Mouse (Mus musculus) embryonic facial prominence, embryonic 15.5 days (tissue): Measurements from ENCODE around the gene Ccdc65. TPM values are rescaled to one million over a fixed set of nuclear protein-coding genes. Genes with fewer than 3 reads are reported as not detected.

ENCODE experiments used
- ATAC-seq: fragments of 200-750 bp; cut with Nextera tagmentation; 2 replicates; pipeline ENCODE4 v1.8.0; 2017; ENCODE audit warnings: low read depth, moderate TSS enrichment; ENCODE audit not compliant: insufficient number of reproducible peaks, low FRiP score, low TSS enrichment
- H3K27ac ChIP-seq: fragments of 300-500 bp; sonication (generic); replicated peaks from 2 replicates; pipeline ENCODE4 v1.5.1; 2015; ENCODE audit warnings: mild to moderate bottlenecking, inconsistent platforms
- H3K27me3 ChIP-seq: fragments of 300-500 bp; sonication (generic); 2 replicates; pipeline ENCODE4 v1.6.1; 2015; ENCODE audit warnings: inconsistent platforms
- H3K36me3 ChIP-seq: fragments of 300-500 bp; sonication (generic); 2 replicates; pipeline ENCODE4 v1.6.1; 2015; ENCODE audit warnings: mild to moderate bottlenecking, inconsistent platforms
- H3K4me1 ChIP-seq: fragments of 300-500 bp; sonication (generic); 2 replicates; pipeline ENCODE4 v1.6.1; 2015; ENCODE audit warnings: inconsistent platforms
- H3K4me2 ChIP-seq: fragments of 300-500 bp; sonication (generic); replicated peaks from 2 replicates; pipeline ENCODE4 v1.6.1; 2015; ENCODE audit warnings: mild to moderate bottlenecking, inconsistent platforms
- H3K4me3 ChIP-seq: fragments of 300-500 bp; sonication (generic); replicated peaks from 2 replicates; pipeline ENCODE4 v1.5.1; 2015; ENCODE audit warnings: mild to moderate bottlenecking, inconsistent platforms
- H3K9ac ChIP-seq: fragments of 300-500 bp; sonication (generic); 2 replicates; pipeline ENCODE4 v1.6.1; 2015; ENCODE audit warnings: inconsistent platforms
- H3K9me3 ChIP-seq: fragments of 300-500 bp; sonication (generic); replicated peaks from 2 replicates; pipeline ENCODE4 v1.6.1; 2016; ENCODE audit warnings: inconsistent platforms
- WGBS: fragments of 180-500 bp; shearing (Covaris S2); methylation state at CpG from one replicate; pipeline ENCODE4 v1.1.7; 2015; 5-methylcytosine and 5-hydroxymethylcytosine counted together
- polyA plus RNA-seq: library from polyadenylated mRNA; unstranded; fragments of >200 nt; fragmentation: Nextera tagmentation; extraction: Ambion mirVana; gene quantifications from 2 replicates; pipeline ENCODE4 v1.2.1, GENCODE M21; 2015

Gene Ccdc65
- polyA plus RNA-seq, 1 experiment from 2014 or later = 8.4 TPM

DNA sequence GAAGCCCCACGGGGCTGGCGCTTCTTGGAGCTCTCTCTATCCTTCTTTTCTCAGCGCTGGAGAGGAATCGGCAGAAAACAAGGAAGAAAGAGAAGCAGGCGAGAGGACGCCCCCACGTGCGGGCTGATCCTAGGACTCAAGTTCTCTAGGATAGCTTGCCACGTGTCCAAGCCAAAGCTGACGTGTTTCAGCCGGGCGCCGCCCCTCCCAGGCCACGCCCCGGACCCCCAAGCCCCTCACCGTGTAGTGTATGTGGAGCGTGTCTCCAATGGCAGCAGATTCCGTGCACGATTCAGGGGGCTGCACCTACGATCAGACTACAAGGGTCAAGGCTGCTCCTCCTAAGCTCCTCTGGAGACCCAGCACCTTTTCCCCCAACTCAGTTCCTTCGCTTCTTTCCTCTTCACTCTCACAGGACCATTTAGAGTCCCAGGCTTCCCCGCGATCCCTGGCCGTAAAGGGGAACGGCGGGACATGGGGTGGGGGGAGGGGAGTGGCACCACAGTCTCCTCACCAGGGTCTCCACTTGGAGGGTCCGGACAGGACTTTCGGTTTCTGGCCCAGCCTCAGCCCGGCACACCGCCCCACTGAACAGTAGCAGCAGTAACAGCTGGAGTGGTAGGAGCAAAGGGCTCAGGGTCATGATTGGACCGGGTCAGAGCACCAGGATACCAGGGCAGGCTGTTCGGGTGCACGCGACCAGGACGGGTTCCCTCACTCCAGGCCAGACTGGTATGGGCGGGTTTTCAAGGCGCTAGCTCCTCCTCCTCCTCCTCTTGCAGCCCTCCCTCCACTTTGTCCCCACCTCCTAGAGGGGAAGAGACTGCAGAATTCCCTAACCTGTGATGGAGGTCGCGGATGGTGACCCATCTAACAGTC is 19.7 kb downstream of the Ccdc65 start, which contains the start of gene Fkbp11:
Fkbp11 (minus strand) TSS at position 756 of the 879 bp plus-strand sequence.
- Histone ChIP-seq H3K9ac (peak within 1 kb of the TSS; percentile 54), H3K4me3 (peak within 1 kb of the TSS; percentile 66), H3K4me1 (peaks cover 34% of the 10 kb centered on the region), H3K9me3 (no peaks in the 10 kb centered on the region), H3K27ac (peak within 1 kb of the TSS; percentile 34; the same call in 1 of the 2 replicates), H3K27me3 (no peaks in the 10 kb centered on the region), H3K36me3 (no peaks in the 10 kb centered on the region), H3K4me2 (peak within 1 kb of the TSS; percentile 94)
- ATAC-seq = peak; percentile 83
- 0% methylated on average over 39 of the region's 39 CpGs for WGBS

GRCm38 (mm10) chr15:98728366-98728765 is 20.4 kb downstream of the Ccdc65 start:
- no peak for ATAC-seq

GRCm38 (mm10) chr15:98729791-98730545 is 22.0 kb downstream of the Ccdc65 start:
- WGBS = 70% methylated on average over 7 of the region's 7 CpGs
- ATAC-seq = no peak
- no peak overlapping the region for H3K9ac ChIP-seq
- H3K4me2 ChIP-seq = no peak overlapping the region
- H3K36me3 ChIP-seq = no peaks in the 10 kb centered on the region
- H3K4me1 ChIP-seq = peaks cover 22% of the 10 kb centered on the region
- H3K27ac ChIP-seq = no peak overlapping the region
- H3K9me3 ChIP-seq = no peaks in the 10 kb centered on the region
- no peaks in the 10 kb centered on the region for H3K27me3 ChIP-seq
- no peak overlapping the region for H3K4me3 ChIP-seq

More at GRCm38 (mm10) chr15:98728366-98728765, 20.4 kb downstream of the Ccdc65 start:
- H3K9me3 ChIP-seq = no peaks in the 10 kb centered on the region
- peak overlapping the region; percentile 94 for H3K4me2 ChIP-seq
- peaks cover 30% of the 10 kb centered on the region for H3K4me1 ChIP-seq
- H3K9ac ChIP-seq = no peak overlapping the region
- peak overlapping the region; percentile 66 for H3K4me3 ChIP-seq
- no peaks in the 10 kb centered on the region for H3K36me3 ChIP-seq
- H3K27me3 ChIP-seq = no peaks in the 10 kb centered on the region
- whole genome bisulfite sequencing = 36% methylated on average over 9 of the region's 9 CpGs
- no peak overlapping the region for H3K27ac ChIP-seq

DNA sequence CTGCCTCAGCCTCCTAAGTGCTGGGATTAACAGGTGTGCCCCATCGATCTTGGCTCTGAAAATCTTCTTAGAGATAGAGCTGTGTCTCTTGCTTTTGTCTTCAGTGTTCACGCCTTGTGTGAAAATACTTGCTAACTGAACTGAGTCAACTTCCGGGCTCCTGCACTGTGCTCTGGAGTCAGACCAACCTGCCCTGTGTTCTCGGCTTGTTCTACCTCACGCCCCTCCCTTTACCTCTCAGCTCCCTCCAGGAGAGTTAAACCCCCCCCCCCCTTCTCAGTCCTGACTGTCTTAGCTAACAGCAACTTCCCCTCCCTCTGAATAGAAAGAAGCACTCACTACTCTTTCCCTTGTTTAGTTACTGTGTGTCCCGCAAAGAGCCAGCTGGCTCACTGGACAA is 22.8 kb downstream of the Ccdc65 start:
- Histone ChIP-seq H3K9ac (no peak overlapping the region), H3K9me3 (no peaks in the 10 kb centered on the region), H3K4me2 (no peak overlapping the region), H3K27ac (no peak overlapping the region), H3K36me3 (peaks cover 5% of the 10 kb centered on the region; the same call in 1 of the 2 replicates), H3K4me3 (no peak overlapping the region), H3K27me3 (no peaks in the 10 kb centered on the region), H3K4me1 (peaks cover 21% of the 10 kb centered on the region)
- 80% methylated on average over 6 of the region's 6 CpGs for WGBS
- ATAC-seq = no peak

DNA sequence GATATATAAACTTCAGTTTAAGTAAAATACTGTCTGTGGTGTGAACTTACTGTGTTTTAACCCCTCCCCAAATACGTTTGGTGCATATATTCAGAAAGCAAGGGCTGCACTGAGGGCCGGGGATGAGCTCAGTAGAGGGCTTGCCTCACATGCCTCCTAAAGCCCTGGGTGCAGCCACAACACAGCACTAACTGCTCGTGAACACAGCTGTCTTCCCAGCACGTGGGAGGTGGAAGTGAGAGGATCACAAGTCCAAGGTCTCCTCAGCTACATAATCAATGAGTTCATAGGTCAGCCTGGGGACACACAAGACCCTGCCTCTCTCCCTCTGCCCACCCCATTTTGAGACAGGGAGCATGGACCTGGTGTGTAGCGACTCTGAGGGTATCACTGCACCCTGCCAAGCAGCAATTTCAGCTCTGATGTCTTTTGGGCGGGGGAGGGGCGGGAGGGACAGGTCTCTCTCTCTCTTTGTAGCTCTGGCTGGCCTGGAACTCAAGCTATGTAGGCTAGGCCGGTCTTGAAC is 24.1 kb downstream of the Ccdc65 start:
- H3K9ac ChIP-seq = no peak overlapping the region
- no peaks in the 10 kb centered on the region for H3K27me3 ChIP-seq
- no peak overlapping the region for H3K4me2 ChIP-seq
- H3K4me1 ChIP-seq = peaks cover 12% of the 10 kb centered on the region
- ATAC-seq = no peak
- H3K9me3 ChIP-seq = no peaks in the 10 kb centered on the region
- H3K4me3 ChIP-seq = no peak overlapping the region
- H3K27ac ChIP-seq = no peak overlapping the region
- 63% methylated on average over 8 of the region's 8 CpGs for WGBS
- peaks cover 18% of the 10 kb centered on the region for H3K36me3 ChIP-seq

- no peak overlapping the region for H3K4me3 ChIP-seq
- no peak overlapping the region for H3K27ac ChIP-seq
- peaks cover 28% of the 10 kb centered on the region for H3K36me3 ChIP-seq
- no peak for ATAC-seq
- H3K4me2 ChIP-seq = no peak overlapping the region
- H3K27me3 ChIP-seq = no peaks in the 10 kb centered on the region
- peaks cover 2% of the 10 kb centered on the region; the same call in 1 of the 2 replicates for H3K4me1 ChIP-seq
- no peak overlapping the region for H3K9ac ChIP-seq
- no peaks in the 10 kb centered on the region for H3K9me3 ChIP-seq
- WGBS = 73% methylated on average over 6 of the region's 6 CpGs
These were observed 25.4 kb downstream of the Ccdc65 start for GRCm38 (mm10) chr15:98733370-98733769.

DNA sequence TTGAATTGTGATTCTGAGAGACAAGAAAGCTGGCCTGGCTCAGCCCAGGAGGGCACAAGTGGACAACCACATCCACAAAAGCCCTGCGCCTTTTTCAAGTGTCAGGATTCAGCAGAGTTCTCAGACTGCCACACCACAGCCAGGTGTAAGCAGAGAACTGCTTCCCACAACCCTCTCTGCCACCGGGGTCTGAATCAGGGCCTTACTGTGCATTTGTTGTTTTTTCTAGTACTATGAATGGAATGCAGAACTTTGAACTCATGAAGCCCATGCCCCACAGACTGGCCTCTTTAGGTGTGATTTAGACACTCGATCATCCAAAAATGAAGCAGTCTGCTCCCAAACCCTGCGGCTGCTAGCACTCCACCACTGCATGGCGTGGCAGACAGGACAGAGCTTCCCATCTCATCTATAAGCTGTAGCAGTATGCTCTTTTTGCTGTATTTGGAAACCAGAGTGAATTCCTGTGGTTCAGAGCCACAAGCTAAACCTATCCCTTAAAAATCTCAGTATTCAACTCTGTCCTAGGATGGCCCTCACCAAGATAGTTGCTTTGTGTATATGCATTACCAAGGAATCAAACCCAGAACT is 26.1 kb downstream of the Ccdc65 start:
- Histone ChIP-seq H3K36me3 (peaks cover 35% of the 10 kb centered on the region), H3K27me3 (no peaks in the 10 kb centered on the region), H3K9ac (no peak overlapping the region), H3K27ac (0 out of 2 replicates have a peak overlapping the region, but pooled peaks have one; percentile 13), H3K9me3 (no peaks in the 10 kb centered on the region), H3K4me2 (no peak overlapping the region), H3K4me1 (no peaks in the 10 kb centered on the region), H3K4me3 (no peak overlapping the region)
- no peak for ATAC-seq
- WGBS = 71% methylated on average over 5 of the region's 5 CpGs

DNA sequence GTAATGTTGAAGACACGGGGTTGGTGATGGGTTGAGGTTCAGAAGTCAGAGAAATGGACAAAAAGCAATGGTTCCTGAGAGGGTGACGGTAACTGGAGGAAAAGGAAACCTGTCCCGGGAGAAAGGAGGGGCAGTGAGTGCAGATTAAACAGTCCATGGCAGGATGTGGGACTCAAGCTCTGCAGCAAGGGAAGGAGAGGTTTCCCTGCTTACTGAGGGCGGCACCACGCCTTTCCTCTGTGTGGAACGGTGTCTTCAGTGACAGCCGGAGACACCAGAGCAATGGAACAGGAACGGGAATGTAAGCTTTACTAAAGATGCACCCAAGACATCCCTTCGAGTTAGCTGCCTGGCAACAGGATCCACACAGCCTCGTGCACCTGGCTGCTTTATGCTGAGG is 28.5 kb downstream of the Ccdc65 start:
- Histone ChIP-seq H3K9ac (no peak overlapping the region), H3K4me1 (no peaks in the 10 kb centered on the region), H3K9me3 (no peaks in the 10 kb centered on the region), H3K27ac (no peak overlapping the region), H3K36me3 (peaks cover 60% of the 10 kb centered on the region), H3K4me3 (no peak overlapping the region), H3K27me3 (no peaks in the 10 kb centered on the region), H3K4me2 (no peak overlapping the region)
- WGBS = 87% methylated on average over 10 of the region's 10 CpGs
- no peak for ATAC-seq

DNA sequence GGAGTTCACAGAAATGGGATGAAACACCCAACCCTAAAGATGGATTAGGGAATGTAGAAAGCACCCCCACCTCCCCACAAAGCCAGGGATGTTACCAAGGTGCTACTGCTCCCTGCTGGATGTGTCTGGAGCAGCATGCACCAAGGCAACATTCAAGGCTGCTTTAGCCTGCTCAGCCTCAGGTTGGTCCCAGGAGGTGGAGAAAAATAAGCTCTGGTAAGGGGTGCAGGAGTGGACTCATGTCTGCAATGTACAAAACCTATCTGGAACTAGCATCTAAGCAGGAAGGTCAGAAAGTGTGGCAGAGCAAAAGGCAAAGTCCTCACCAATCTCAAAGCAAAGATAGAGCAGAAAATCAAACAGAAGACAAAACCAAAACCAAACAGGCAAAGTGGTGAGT is 29.9 kb downstream of the Ccdc65 start:
- no peak overlapping the region for H3K9ac ChIP-seq
- H3K36me3 ChIP-seq = peaks cover 66% of the 10 kb centered on the region
- H3K4me1 ChIP-seq = no peaks in the 10 kb centered on the region; the same call in 1 of the 2 replicates
- no peak overlapping the region for H3K27ac ChIP-seq
- H3K27me3 ChIP-seq = no peaks in the 10 kb centered on the region
- no peak for ATAC-seq
- no peak overlapping the region for H3K4me2 ChIP-seq
- no peak overlapping the region for H3K4me3 ChIP-seq
- H3K9me3 ChIP-seq = no peaks in the 10 kb centered on the region

- no peak overlapping the region for H3K4me3 ChIP-seq
- H3K9ac ChIP-seq = no peak overlapping the region
- no peak for ATAC-seq
- H3K4me2 ChIP-seq = no peak overlapping the region
- peaks cover 66% of the 10 kb centered on the region for H3K36me3 ChIP-seq
- H3K27me3 ChIP-seq = no peaks in the 10 kb centered on the region
- peaks cover 6% of the 10 kb centered on the region for H3K4me1 ChIP-seq
- H3K9me3 ChIP-seq = no peaks in the 10 kb centered on the region
- WGBS = 75% methylated on average over 4 of the region's 4 CpGs
- H3K27ac ChIP-seq = no peak overlapping the region
These were observed 30.8 kb downstream of the Ccdc65 start for GRCm38 (mm10) chr15:98738796-98739195.

DNA sequence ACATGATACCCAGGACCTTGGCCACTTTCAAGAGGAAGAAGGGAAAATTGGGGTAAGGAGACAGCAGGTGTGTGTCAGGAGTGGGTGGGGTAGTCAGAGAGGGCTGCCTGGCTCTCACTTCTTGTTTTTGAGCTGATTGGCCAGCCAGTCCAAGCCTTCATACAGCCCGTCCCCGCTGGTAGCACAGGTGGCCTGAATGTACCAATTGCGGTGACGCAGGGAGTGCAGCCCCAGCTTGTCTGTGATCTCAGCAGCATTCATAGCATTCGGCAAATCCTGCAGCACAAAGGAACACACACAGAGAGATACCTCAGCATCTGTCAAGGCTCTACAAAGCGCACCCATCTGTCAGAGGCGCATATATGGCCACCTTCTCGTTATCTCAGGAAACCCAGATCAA is 32.2 kb downstream of the Ccdc65 start:
- Histone ChIP-seq H3K4me2 (no peak overlapping the region), H3K4me1 (peaks cover 11% of the 10 kb centered on the region), H3K4me3 (no peak overlapping the region), H3K9me3 (no peaks in the 10 kb centered on the region), H3K27me3 (no peaks in the 10 kb centered on the region), H3K36me3 (peaks cover 65% of the 10 kb centered on the region), H3K27ac (no peak overlapping the region), H3K9ac (no peak overlapping the region)
- ATAC-seq = no peak
- 89% methylated on average over 8 of the region's 8 CpGs for WGBS
